Mouse (Mus musculus): Measurements from ENCODE around the gene Tnip3.

The Tnip3 gene

GRCm38 (mm10) chr6:65661272-65661671 lies 136.2 kb downstream of the Tnip3 start:
- DNase-seq, result no peak

GRCm38 (mm10) chr6:65662050-65662449 lies 136.9 kb downstream of the Tnip3 start:
- DNase-seq, result no peak

DNA sequence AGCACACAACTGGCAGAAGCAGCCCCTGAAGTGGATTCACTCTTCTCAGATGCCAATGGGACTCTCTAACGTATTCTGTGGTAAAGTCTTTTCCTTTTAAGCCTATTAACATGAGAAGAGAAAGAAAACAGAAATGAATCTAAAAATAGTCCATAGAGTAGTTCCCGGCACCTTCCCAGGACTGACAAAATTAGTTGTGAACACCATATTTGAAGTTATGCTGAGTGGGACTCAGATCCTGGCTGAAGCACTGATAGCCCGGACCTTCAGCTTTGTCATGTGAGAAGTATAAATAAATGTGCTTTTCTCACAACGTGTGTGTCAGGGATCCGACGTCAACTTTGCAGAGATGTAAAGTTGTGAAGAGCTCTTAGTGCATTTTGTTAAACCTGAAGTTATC lies 138.9 kb downstream of the Tnip3 start:
- DNase-seq, result no peak

DNA sequence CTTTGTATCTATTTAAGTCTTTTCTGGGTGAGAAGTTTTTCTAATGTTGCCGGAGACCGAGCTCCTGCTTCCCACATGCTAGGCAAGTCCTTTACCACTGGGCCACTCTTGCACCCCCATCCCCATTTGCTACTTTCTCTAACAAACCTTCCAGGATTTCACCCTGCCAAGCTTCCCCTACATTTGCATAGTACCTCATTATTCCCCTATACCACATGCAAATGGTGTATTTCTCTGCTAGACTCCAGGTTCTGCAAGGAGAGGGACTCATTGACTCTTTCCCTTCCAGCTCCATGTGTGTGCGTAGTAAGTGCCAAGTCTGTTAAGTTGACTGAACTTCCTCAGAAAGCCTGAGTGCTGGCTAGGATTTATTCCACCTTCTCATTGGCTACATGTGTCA lies 141.2 kb downstream of the Tnip3 start:
- DNase-seq, result no peak

GRCm38 (mm10) chr6:65669971-65670370 lies 144.9 kb downstream of the Tnip3 start:
- no peak for DNase-seq

DNA sequence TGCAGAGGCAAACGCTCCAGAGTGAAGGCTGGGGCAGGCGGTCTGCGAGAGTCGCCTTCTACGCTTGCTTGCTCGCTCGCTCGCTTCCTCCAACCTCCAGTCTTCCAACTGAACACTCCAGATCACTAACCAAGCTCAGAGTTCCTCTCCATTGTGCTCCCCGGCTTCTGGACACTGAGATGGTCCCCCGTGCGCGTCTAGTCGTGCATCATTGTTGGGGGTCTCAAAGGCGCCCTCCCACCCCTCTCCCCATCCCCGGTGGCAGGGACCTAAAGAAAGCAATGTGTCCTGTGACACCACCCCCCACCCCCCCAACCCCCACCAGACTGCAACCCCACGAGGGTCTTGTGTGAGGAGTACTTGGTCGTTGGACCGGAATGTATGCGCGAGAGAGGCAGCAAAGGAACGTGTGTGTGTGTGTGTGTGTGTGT lies 145.9 kb downstream of the Tnip3 start:
- no peak for DNase-seq

- DNase-seq, result peak; percentile 50
Observed at GRCm38 (mm10) chr6:65671451-65671850, 146.3 kb downstream of the Tnip3 start, which contains the start of gene Ndnf. Gene Ndnf, plus strand, starts transcription at chr6:65671590.

DNA sequence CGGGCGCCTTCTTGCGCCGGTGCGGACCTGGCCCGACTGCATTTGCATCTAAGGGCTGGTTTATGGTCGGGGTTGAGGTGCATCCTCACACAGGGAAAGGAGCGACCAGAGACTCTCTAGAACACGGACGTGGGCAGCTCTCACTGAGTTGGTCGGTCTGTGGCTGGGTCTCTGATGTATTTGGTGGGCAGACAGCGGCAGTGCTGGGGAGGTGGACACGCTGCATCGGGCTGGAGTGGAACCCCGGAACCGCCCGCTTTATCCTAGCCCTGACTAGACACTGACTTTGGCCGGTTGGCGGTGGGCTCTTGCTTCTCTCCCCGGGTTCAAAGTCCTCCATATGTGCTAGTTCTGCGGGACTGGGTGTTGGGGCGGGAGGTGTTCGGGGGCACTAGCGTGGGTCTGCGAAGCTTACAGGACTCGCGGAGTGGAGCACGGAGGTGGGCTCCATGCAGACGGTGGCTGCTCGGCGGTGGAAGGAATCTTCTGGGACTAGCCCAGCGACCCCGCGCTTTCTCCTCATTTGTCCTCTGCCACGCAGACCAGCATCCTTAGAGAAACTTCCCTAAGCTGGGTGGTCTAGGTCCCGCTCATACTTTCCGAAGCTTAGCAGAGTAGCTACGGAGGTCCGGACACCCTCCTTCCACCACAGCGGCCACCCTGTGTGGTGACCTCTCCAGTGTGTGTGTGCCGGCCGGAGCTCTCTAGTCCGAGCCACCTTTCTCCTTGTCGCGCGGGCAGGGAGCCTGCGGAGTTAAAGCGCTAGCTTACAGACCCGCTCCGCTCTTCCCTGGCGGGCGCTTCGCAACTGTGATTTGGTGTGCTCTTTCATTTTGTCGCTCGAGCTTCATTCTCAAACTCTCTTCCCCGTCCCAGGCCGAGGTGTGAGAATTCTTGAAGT lies 147.3 kb downstream of the Tnip3 start:
- peak; percentile 25 for DNase-seq
